Mouse (Mus musculus) heart, postnatal 0 days (tissue): Measurements from ENCODE around the gene Dhx16. TPM values are rescaled to one million over a fixed set of nuclear protein-coding genes. Genes with fewer than 3 reads are reported as not detected.

ENCODE experiments used
- ATAC-seq: fragments of 200-750 bp; cut with Nextera tagmentation; 2 replicates; pipeline ENCODE4 v1.8.0; 2017; ENCODE audit warnings: low read depth, moderate number of reproducible peaks, moderate library complexity; ENCODE audit not compliant: insufficient read depth
- DNase-seq: peaks from one replicate; pipeline ENCODE4 v3.0.0-alpha.2; 2016; ENCODE audit warnings: low spot score
- H3K27ac ChIP-seq: fragments of 300-500 bp; sonication (generic); 2 replicates; pipeline ENCODE4 v1.5.1; 2014; ENCODE audit warnings: low read depth, mild to moderate bottlenecking
- H3K27me3 ChIP-seq: fragments of 300-500 bp; sonication (generic); 2 replicates; pipeline ENCODE4 v1.6.1; 2014; ENCODE audit warnings: low read length, mixed read lengths; ENCODE audit not compliant: control insufficient read depth, insufficient read depth
- H3K36me3 ChIP-seq: fragments of 300-500 bp; sonication (generic); replicated peaks from 2 replicates; pipeline ENCODE4 v1.6.1; 2014; ENCODE audit warnings: low read length, mixed read lengths; ENCODE audit not compliant: control insufficient read depth, insufficient read depth
- H3K4me1 ChIP-seq: fragments of 300-500 bp; sonication (generic); 2 replicates; pipeline ENCODE4 v1.6.1; 2014; ENCODE audit warnings: antibody characterized with exemption; ENCODE audit not compliant: control insufficient read depth, insufficient read depth
- H3K4me2 ChIP-seq: fragments of 300-500 bp; sonication (generic); 2 replicates; pipeline ENCODE4 v1.6.1; 2014; ENCODE audit warnings: low read depth, mild to moderate bottlenecking, low read length, moderate library complexity
- H3K4me3 ChIP-seq: fragments of 300-500 bp; sonication (generic); 2 replicates; pipeline ENCODE4 v1.5.1; 2014; ENCODE audit warnings: low read depth, low read length
- H3K9ac ChIP-seq: fragments of 300-500 bp; sonication (generic); replicated peaks from 2 replicates; pipeline ENCODE4 v1.6.1; 2014; ENCODE audit warnings: low read depth, low read length, mixed read lengths
- H3K9me3 ChIP-seq: fragments of 300-500 bp; sonication (generic); replicated peaks from 2 replicates; pipeline ENCODE4 v1.6.1; 2016; ENCODE audit warnings: low read length; ENCODE audit not compliant: control insufficient read depth
- CTCF ChIP-seq: IDR thresholded peaks from 2 replicates; pipeline ENCODE4 v1.5.1; 2016; ENCODE audit warnings: antibody characterized with exemption, control low read depth, low read depth
- EP300 ChIP-seq: IDR thresholded peaks from 2 replicates; pipeline ENCODE4 v1.6.1; 2016; ENCODE audit warnings: antibody characterized with exemption, low read depth
- WGBS: fragments of 180-500 bp; shearing (Covaris S2); extraction: QIAGEN DNeasy Blood & Tissue Kit; methylation state at CpG from one replicate; pipeline ENCODE4 v1.1.7; 2014; 5-methylcytosine and 5-hydroxymethylcytosine counted together
- polyA plus RNA-seq: library from polyadenylated mRNA; unstranded; fragments of >200 nt; fragmentation: Nextera tagmentation; extraction: Ambion mirVana; gene quantifications from 2 replicates; pipeline ENCODE4 v1.2.1, GENCODE M21; 2015
- total RNA-seq: library from RNA; depleted of rRNA; stranded (reverse); fragments of >200 nt; gene quantifications from 2 replicates; pipeline ENCODE4 v1.2.3, GENCODE M21; 2014; ENCODE audit warnings: low replicate concordance

The Dhx16 gene
- total and polyA plus RNA-seq, 2 experiments from 2014 or later: 15.0 to 18.2 TPM

DNA sequence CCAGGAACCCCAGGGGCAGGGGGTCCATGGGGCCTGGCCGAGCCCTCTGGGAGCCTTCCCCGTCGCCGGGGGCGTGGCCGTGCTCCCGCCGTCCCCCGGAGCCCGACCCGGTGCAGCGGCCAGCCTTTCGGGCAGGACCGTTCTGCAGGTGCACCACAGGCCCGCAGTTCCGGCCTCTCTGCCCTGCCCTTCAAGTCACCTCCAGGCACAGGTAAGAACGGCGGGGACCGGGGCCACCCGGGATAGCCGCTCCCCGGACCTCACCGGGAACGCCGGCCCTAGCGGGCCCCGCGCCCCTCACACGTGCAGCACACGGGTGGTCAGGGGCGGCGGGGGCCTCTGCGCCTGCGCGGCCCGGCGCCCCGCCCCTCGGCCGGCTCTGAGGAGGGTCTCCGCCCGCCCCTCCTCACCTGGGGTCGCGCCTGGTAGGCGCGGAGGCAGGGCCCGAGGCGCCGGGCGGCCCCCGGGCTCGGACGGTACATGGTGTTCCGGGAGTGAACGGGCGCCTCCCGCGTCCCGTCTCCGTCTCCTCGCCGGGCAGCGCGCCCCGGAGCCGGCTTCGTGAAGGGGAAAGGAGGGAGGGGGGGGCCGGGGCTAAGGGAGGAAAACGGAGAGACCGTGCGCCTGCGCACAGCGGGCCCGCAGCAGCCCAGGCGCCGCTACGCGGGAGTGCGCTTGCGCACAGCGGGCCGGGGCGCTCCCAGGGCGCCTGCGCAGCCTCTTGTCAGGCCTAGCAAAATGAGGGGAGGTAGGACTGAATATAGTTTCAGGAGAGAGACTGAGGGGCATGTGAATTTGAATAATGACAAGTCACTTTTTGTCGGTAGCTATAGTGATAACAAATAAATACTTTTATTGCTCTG lies 17.4 kb downstream of the Dhx16 start, which contains the start of gene 2310061I04Rik:
Gene 2310061I04Rik (minus strand): TSS at position 651 of the 863 bp plus-strand sequence.
- Histone ChIP-seq H3K4me2 (peak within 1 kb of the TSS; percentile 90), H3K27ac (peak within 1 kb of the TSS; percentile 78), H3K4me3 (peak within 1 kb of the TSS; percentile 89), H3K9ac (peak within 1 kb of the TSS; percentile 82), H3K4me1 (peaks cover 14% of the 10 kb centered on the region), H3K36me3 (peaks cover 23% of the 10 kb centered on the region), H3K27me3 (no peaks in the 10 kb centered on the region), H3K9me3 (no peaks in the 10 kb centered on the region)
- under 1% methylated on average over 66 of the region's 86 CpGs for WGBS
- TF ChIP-seq EP300 (no peak), CTCF (no peak)
- DNase-seq: peak; percentile 94
- peak; percentile 93 for ATAC-seq

DNA sequence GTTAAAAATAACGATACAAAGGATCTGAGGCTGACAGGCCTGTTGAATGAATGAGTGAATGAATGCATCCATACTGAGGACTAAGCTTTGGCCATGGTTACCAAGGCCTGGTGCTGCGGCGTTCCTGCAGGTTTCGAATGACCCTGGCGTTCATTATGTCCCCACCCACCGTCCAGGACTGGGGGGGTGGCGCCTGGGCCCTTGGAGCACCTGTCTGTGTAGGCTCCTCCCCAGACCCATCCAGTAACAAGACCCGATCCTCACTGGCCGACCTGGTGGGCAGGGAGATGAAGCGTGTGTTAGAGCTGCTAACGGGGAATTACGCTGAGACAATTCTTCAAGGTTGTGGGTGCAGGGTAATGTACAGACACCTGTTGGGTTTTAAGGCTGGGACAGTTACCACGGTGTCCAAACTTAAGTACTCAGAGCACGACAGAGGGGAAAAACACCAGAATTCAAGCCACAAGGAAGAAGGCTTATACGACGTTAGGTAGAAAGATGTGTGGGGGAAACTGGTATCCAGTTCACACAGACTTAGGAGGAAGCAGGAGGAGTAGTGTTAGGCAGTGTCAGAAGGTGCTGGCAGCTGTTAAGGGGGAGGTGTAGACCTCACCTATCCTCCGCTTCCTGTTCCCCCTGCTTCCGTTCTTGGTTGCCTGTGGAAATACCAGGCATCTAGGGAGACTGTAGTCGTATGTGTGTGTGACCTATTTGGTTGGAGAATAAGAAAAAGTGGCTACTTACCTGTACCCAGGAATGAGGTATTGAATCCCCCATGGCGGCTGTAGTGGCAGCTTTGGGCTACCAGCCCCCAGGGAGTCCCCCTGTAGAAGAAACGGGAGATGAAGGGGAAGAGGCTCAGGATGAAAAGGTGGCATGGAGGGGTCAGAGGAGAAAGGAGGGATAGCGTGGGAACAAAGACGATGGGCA lies 18.3 kb downstream of the Dhx16 start:
- Histone ChIP-seq H3K9me3 (no peaks in the 10 kb centered on the region), H3K27ac (peak overlapping the region; percentile 27), H3K27me3 (no peaks in the 10 kb centered on the region), H3K4me2 (peak overlapping the region; percentile 90), H3K4me3 (peak overlapping the region; percentile 89), H3K4me1 (peaks cover 18% of the 10 kb centered on the region), H3K36me3 (peaks cover 17% of the 10 kb centered on the region), H3K9ac (0 out of 2 replicates have a peak overlapping the region, but pooled peaks have one; percentile 34)
- no peak for ATAC-seq
- 40% methylated on average over 23 of the region's 23 CpGs for WGBS
- TF ChIP-seq CTCF (no peak), EP300 (no peak)
- no peak for DNase-seq

DNA sequence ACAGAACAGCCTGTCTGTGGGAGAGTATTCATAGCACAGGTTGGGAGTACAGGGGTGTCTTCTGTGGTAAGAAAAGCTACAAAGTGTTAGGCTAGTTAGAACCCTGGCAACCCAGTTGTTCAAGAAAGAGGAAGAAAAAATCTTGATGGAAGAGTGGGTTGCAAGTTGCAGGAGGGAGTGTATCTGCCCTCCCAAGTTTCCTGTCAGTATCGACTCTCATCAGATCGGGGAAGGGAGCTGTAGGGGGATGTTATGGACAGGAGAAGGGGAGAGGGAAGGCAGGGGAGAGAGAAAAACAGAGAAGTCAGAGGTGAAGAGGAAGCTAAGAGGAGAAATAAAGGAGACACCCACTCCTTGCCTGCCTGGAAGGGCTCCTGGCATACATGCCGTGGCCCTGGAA lies 21.0 kb downstream of the Dhx16 start:
- no peak overlapping the region for H3K27ac ChIP-seq
- no peaks in the 10 kb centered on the region for H3K9me3 ChIP-seq
- TF ChIP-seq EP300 (no peak), CTCF (no peak)
- H3K9ac ChIP-seq: no peak overlapping the region
- 76% methylated on average over 3 of the region's 3 CpGs for WGBS
- H3K4me1 ChIP-seq: peaks cover 26% of the 10 kb centered on the region
- H3K4me2 ChIP-seq: no peak overlapping the region
- H3K4me3 ChIP-seq: no peak overlapping the region
- no peaks in the 10 kb centered on the region for H3K27me3 ChIP-seq
- no peak for DNase-seq
- no peak for ATAC-seq
- no peaks in the 10 kb centered on the region; the same call in 1 of the 2 replicates for H3K36me3 ChIP-seq

DNA sequence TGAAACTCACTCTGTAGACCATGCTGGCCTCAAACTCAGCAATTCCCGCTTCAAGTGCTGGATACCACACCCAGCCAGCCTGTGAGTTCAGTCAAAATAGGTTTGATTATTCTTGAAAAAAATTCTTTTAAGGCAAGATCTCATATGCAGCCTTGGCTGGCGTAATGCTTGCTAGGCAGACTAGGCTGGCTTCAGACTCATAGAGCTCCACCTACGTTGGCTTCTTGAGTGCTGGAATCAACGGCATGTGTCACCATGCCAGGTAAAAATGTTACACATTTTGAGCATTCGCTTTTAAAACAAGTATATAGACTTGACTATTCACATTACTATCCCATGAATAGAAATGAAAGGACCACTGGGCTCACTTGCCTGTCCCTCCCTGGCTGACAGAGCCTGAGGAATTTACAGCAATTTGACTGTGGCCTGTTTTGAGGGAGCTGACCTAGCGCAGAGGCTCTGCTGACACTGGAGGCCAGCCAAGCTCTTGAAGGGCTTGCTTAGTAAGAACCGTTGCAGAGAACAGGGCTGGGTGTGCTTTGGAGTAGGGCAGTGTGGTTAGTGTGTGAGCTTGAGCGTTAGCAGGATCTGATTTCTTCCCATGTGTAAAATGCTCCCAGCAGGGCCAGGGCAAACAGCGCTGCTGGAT lies 23.8 kb downstream of the Dhx16 start:
- peak; percentile 90 for ATAC-seq
- 48% methylated on average over 9 of the region's 9 CpGs for WGBS

DNA sequence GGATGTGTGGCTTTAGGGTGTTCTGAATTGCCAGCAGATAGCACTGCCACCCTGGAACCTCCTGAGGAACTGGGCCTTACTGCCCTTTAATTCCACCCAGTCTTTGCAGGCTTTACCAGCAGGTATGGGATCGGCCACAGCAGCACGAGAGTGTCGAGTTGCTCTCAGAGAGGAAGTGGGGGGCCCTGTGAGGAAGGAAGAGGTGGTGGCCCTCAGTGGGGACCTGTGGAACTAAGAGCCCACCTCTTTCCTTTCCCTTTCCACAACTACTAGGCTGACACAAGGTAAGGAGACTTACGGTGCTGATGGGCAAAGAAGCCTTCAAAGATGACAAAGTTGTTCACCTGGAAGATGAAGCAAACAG lies 24.4 kb downstream of the Dhx16 start:
- peaks cover 15% of the 10 kb centered on the region for H3K4me1 ChIP-seq
- TF ChIP-seq EP300 (no peak), CTCF (no peak)
- WGBS: 42% methylated on average over 4 of the region's 4 CpGs
- peaks cover 18% of the 10 kb centered on the region for H3K36me3 ChIP-seq
- H3K9ac ChIP-seq: no peak overlapping the region; the same call in 1 of the 2 replicates
- DNase-seq: no peak
- H3K27ac ChIP-seq: peak overlapping the region; percentile 81
- ATAC-seq: 0 out of 2 replicates have a peak, but pooled peaks have one; percentile 5
- no peaks in the 10 kb centered on the region for H3K27me3 ChIP-seq
- no peaks in the 10 kb centered on the region for H3K9me3 ChIP-seq
- no peak overlapping the region for H3K4me2 ChIP-seq
- no peak overlapping the region for H3K4me3 ChIP-seq

More for the DNA sequence above, 23.8 kb downstream of the Dhx16 start:
- TF ChIP-seq CTCF (no peak), EP300 (no peak)
- Histone ChIP-seq H3K4me2 (no peak overlapping the region), H3K9me3 (no peaks in the 10 kb centered on the region), H3K36me3 (peaks cover 16% of the 10 kb centered on the region), H3K4me1 (peaks cover 14% of the 10 kb centered on the region), H3K27ac (peak overlapping the region; percentile 81), H3K27me3 (no peaks in the 10 kb centered on the region), H3K9ac (no peak overlapping the region), H3K4me3 (no peak overlapping the region)
- DNase-seq: peak; percentile 87
